ENCODE assay signal across 12 mouse cellular contexts in genomic region chr5:114465641-114466040, GRCm38 (mm10). TPM values are rescaled to one million over a fixed set of nuclear protein-coding genes. Genes with fewer than 3 reads are reported as not detected.
DNase-seq lines count a peak whose midpoint lies in the region; ATAC-seq and TF ChIP-seq lines count a peak whose summit lies in the region.
"Had no signal": no experiment of that assay in that cellular context is flagged by ENCODE, and none has a peak within 500 bp of the region (broad histone marks: within the 10 kb centered on the region; RNA-seq: fewer than 3 reads in every experiment).

No protein-coding gene starts in this region.

- H3K27ac ChIP-seq in forebrain, embryonic 10.5 days, result peak overlapping the region; percentile 86
- no peak overlapping the region for H3K27ac ChIP-seq in forebrain, embryonic 16.5 days (ENCODE audit: low read length)
- no peak overlapping the region for H3K27ac ChIP-seq in kidney, adult 2 months (ENCODE audit: insufficient read depth, low read depth, low read length)
- H3K27ac ChIP-seq in kidney, embryonic 16.5 days (ENCODE audit: low read length), result no peak overlapping the region
- H3K27ac ChIP-seq: embryonic facial prominence, embryonic 15.5 days had no signal

- H3K27me3 ChIP-seq in forebrain, embryonic 10.5 days (ENCODE audit: poor library complexity, severe bottlenecking), result peaks cover 59% of the 10 kb centered on the region
- H3K27me3 ChIP-seq in forebrain, embryonic 16.5 days (replicated peaks; ENCODE audit: control insufficient read depth, insufficient read depth, low read length), result peaks cover 13% of the 10 kb centered on the region
- no peaks in the 10 kb centered on the region for H3K27me3 ChIP-seq in kidney, adult 2 months (replicated peaks; ENCODE audit: control insufficient read depth, insufficient read depth, low read length)
- H3K27me3 ChIP-seq in kidney, embryonic 16.5 days (ENCODE audit: insufficient read depth, low read length), result no peaks in the 10 kb centered on the region
- H3K27me3 ChIP-seq: embryonic facial prominence, embryonic 15.5 days; neural tube, embryonic 12.5 days had no signal

- WGBS in forebrain, embryonic 10.5 days, result 56% methylated on average over 7 of the region's 7 CpGs
- 60% methylated on average over 7 of the region's 7 CpGs for WGBS in forebrain, embryonic 16.5 days
- 80% methylated on average over 7 of the region's 7 CpGs for WGBS in kidney, adult 2 months
- 65% methylated on average over 7 of the region's 7 CpGs for WGBS in kidney, embryonic 16.5 days

- H3K4me3 ChIP-seq in forebrain, embryonic 10.5 days, result 0 out of 2 replicates have a peak overlapping the region, but pooled peaks have one; percentile 8
- no peak overlapping the region for H3K4me3 ChIP-seq in forebrain, embryonic 16.5 days (replicated peaks; ENCODE audit: low read length)
- H3K4me3 ChIP-seq in kidney, adult 2 months (ENCODE audit: insufficient read depth, low read depth, low read length), result no peak overlapping the region
- no peak overlapping the region for H3K4me3 ChIP-seq in kidney, embryonic 16.5 days (ENCODE audit: low read length)
- H3K4me3 ChIP-seq: embryonic facial prominence, embryonic 15.5 days; neural tube, embryonic 12.5 days had no signal

- H3K9ac ChIP-seq in forebrain, embryonic 16.5 days (replicated peaks; ENCODE audit: low read depth, low read length), result no peak overlapping the region
- no peak overlapping the region for H3K9ac ChIP-seq in kidney, embryonic 16.5 days (replicated peaks; ENCODE audit: low read length)
- H3K9ac ChIP-seq: embryonic facial prominence, embryonic 15.5 days; neural tube, embryonic 12.5 days had no signal

- no peak for TF ChIP-seq POLR2A in kidney, adult 2 months (IDR thresholded peaks at IDR 0.05; ENCODE audit: low read depth, low read length)

- peaks cover 93% of the 10 kb centered on the region for H3K4me1 ChIP-seq in forebrain, embryonic 10.5 days
- H3K4me1 ChIP-seq in forebrain, embryonic 16.5 days (replicated peaks; ENCODE audit: control insufficient read depth, insufficient read depth, low read length), result peaks cover 39% of the 10 kb centered on the region
- H3K4me1 ChIP-seq in kidney, adult 2 months (ENCODE audit: control insufficient read depth, insufficient read depth, low read length), result 0 out of 2 replicates have a peak, but pooled peaks cover 3% of the 10 kb centered on the region
- peaks cover 41% of the 10 kb centered on the region for H3K4me1 ChIP-seq in kidney, embryonic 16.5 days (ENCODE audit: insufficient read depth, low read length)

- DNase-seq in forebrain, embryonic 10.5 days (ENCODE audit: extremely low spot score, low spot score), result peak; percentile 50
- DNase-seq in kidney, adult 2 months, result peak; percentile 18
- DNase-seq in kidney, postnatal 10 days, result peak; percentile 39
- peak; percentile 19 to 38 for DNase-seq in thymus, adult 18-20 months
- DNase-seq in left cerebral cortex, adult 8-10 months (ENCODE audit: low spot score in 2 of 2), result no peak
- no peak for DNase-seq in layer of hippocampus, adult 9-10 months (ENCODE audit: low spot score)
- DNase-seq: adrenal gland, postnatal 25 days; cerebellum, adult 18-20 months had no signal

- H3K9me3 ChIP-seq in forebrain, embryonic 10.5 days, result no peaks in the 10 kb centered on the region
- H3K9me3 ChIP-seq in forebrain, embryonic 16.5 days (ENCODE audit: control insufficient read depth, low read length), result no peaks in the 10 kb centered on the region
- no peaks in the 10 kb centered on the region for H3K9me3 ChIP-seq in kidney, embryonic 16.5 days (ENCODE audit: low read length)
- H3K9me3 ChIP-seq: embryonic facial prominence, embryonic 15.5 days; neural tube, embryonic 12.5 days had no signal

- no peak for ATAC-seq in forebrain, embryonic 16.5 days
- no peak for ATAC-seq in kidney, embryonic 16.5 days (ENCODE audit: low FRiP score, low TSS enrichment)

- H3K4me2 ChIP-seq in forebrain, embryonic 16.5 days (ENCODE audit: low read length), result no peak overlapping the region
- no peak overlapping the region for H3K4me2 ChIP-seq in kidney, embryonic 16.5 days (replicated peaks; ENCODE audit: low read depth, low read length)
- H3K4me2 ChIP-seq: embryonic facial prominence, embryonic 15.5 days; neural tube, embryonic 12.5 days had no signal

- no peak for TF ChIP-seq CTCF in kidney, adult 2 months (conservative IDR thresholded peaks at IDR 0.05; ENCODE audit: insufficient read depth, insufficient read length, low read depth, low read length)

- H3K36me3 ChIP-seq in forebrain, embryonic 10.5 days (replicated peaks), result no peaks in the 10 kb centered on the region
- H3K36me3 ChIP-seq in forebrain, embryonic 16.5 days (ENCODE audit: control insufficient read depth, insufficient read depth), result no peaks in the 10 kb centered on the region
- no peaks in the 10 kb centered on the region for H3K36me3 ChIP-seq in kidney, adult 2 months (ENCODE audit: control insufficient read depth, insufficient read depth, low read length)
- H3K36me3 ChIP-seq in kidney, embryonic 16.5 days (ENCODE audit: insufficient read depth, low read length), result no peaks in the 10 kb centered on the region
- H3K36me3 ChIP-seq: embryonic facial prominence, embryonic 15.5 days; neural tube, embryonic 12.5 days had no signal

RNA-seq across cellular contexts. Expression of gene Mvk, which starts 21.6 kb away (rescaled TPM):
- polyA plus RNA-seq in forebrain, embryonic 10.5 days (2016; fragmentation: Nextera tagmentation; extraction: Ambion mirVana), result 55.5 and 62.0 TPM in 2 replicates
- 44.0 and 48.1 TPM in 2 replicates for polyA plus RNA-seq in forebrain, embryonic 16.5 days (2015; fragmentation: Nextera tagmentation; extraction: Ambion mirVana)
- 25.2 and 27.0 TPM in 2 replicates for polyA plus RNA-seq in kidney, adult 2 months (2012; rRNA removed)
- 37.2 and 39.5 TPM in 2 replicates for polyA plus RNA-seq in kidney, embryonic 16.5 days (2015; fragmentation: Nextera tagmentation; extraction: Ambion mirVana)
- total RNA-seq in left cerebral cortex, adult 8-10 months (2022), result 10 to 100 TPM; 26.6 to 33.4 (median 29.9) TPM

RNA-seq across cellular contexts. Expression of gene Mmab, which starts 21.8 kb away (rescaled TPM):
- 31.0 and 32.4 TPM in 2 replicates for polyA plus RNA-seq in forebrain, embryonic 10.5 days (2016; fragmentation: Nextera tagmentation; extraction: Ambion mirVana)
- polyA plus RNA-seq in forebrain, embryonic 16.5 days (2015; fragmentation: Nextera tagmentation; extraction: Ambion mirVana), result 20.1 and 27.7 TPM in 2 replicates
- polyA plus RNA-seq in kidney, adult 2 months (2012; rRNA removed), result 16.9 and 18.7 TPM in 2 replicates
- polyA plus RNA-seq in kidney, embryonic 16.5 days (2015; fragmentation: Nextera tagmentation; extraction: Ambion mirVana), result 35.8 and 36.9 TPM in 2 replicates
- 10 to 100 TPM; 19.0 to 21.0 (median 19.7) TPM for total RNA-seq in left cerebral cortex, adult 8-10 months (2022)

Comparison
In these comparisons a context has a peak if more than half of its experiments do, and no peak if none do; other contexts are left out.
1. DNase-seq: peak in forebrain, embryonic 10.5 days (single experiment), kidney, adult 2 months (single experiment), kidney, postnatal 10 days (single experiment) and thymus, adult 18-20 months (2 of 2); none in left cerebral cortex, adult 8-10 months (0 of 2) and layer of hippocampus, adult 9-10 months (single experiment).